Mouse (Mus musculus) monocyte, adult 2 months (primary cell): ENCODE results near the gene Rps19.
"Not testable (repeated sequence)": the region's sequence is repeated elsewhere in the genome, so short reads cannot be mapped to it uniquely, and the experiment has no call there.

Experiments
- DNase-seq, 2 experiments: peaks; one replicate each; pipeline ENCODE4 v3.0.0; 2022; ENCODE audit warnings: low spot score in 2 of 2, low read depth in 1 of 2

Gene Rps19

GRCm38 (mm10) chr7:24883896-24884692 is at the start of gene Rps19:
Gene Rps19, plus strand, starts transcription at chr7:24884371.
- peak; percentile 94 to 95 for DNase-seq

GRCm38 (mm10) chr7:24838732-24839409 is 45.3 kb upstream of the Rps19 start:
- DNase-seq = not testable (repeated sequence)

GRCm38 (mm10) chr7:24839410-24839808 is 44.8 kb upstream of the Rps19 start:
- no peak for DNase-seq

GRCm38 (mm10) chr7:24840331-24840730 is 43.8 kb upstream of the Rps19 start:
- DNase-seq = no peak

- DNase-seq = no peak
Measured at GRCm38 (mm10) chr7:24841009-24841408, 43.2 kb upstream of the Rps19 start.

GRCm38 (mm10) chr7:24844144-24844543 is 40.0 kb upstream of the Rps19 start:
- no peak for DNase-seq

GRCm38 (mm10) chr7:24845181-24845580 is 39.0 kb upstream of the Rps19 start:
- DNase-seq = no peak

GRCm38 (mm10) chr7:24845713-24846112 is 38.5 kb upstream of the Rps19 start:
- no peak for DNase-seq

- not testable (repeated sequence) for DNase-seq
Measured at GRCm38 (mm10) chr7:24846576-24846975, 37.6 kb upstream of the Rps19 start.

GRCm38 (mm10) chr7:24850162-24850561 is 34.0 kb upstream of the Rps19 start:
- no peak for DNase-seq

- DNase-seq = no peak
Measured at GRCm38 (mm10) chr7:24850899-24851303, 33.3 kb upstream of the Rps19 start.

- DNase-seq = no peak
Measured at GRCm38 (mm10) chr7:24851596-24852325, 32.4 kb upstream of the Rps19 start.

GRCm38 (mm10) chr7:24852557-24853232 is 31.5 kb upstream of the Rps19 start:
- no peak for DNase-seq

GRCm38 (mm10) chr7:24853233-24853563 is 31.0 kb upstream of the Rps19 start:
- DNase-seq = no peak

- no peak for DNase-seq
Measured at GRCm38 (mm10) chr7:24853695-24854094, 30.5 kb upstream of the Rps19 start.

- peak in 1 of 2 experiments; percentile 16 for DNase-seq
Measured at GRCm38 (mm10) chr7:24856460-24857120, 27.6 kb upstream of the Rps19 start.

GRCm38 (mm10) chr7:24859234-24859633 is 24.9 kb upstream of the Rps19 start:
- DNase-seq = no peak

GRCm38 (mm10) chr7:24861913-24862312 is 22.3 kb upstream of the Rps19 start, which contains the start of gene Gm9844:
Gene Gm9844, plus strand, starts transcription at chr7:24862213.
- DNase-seq = no peak

GRCm38 (mm10) chr7:24862853-24863252 is 21.3 kb upstream of the Rps19 start:
- DNase-seq = no peak

GRCm38 (mm10) chr7:24864156-24864555 is 20.0 kb upstream of the Rps19 start:
- no peak for DNase-seq

GRCm38 (mm10) chr7:24869080-24869479 is 15.1 kb upstream of the Rps19 start:
- DNase-seq = no peak
